Mouse (Mus musculus) lung, embryonic 16.5 days (tissue): Measurements from ENCODE around the gene Dnajc11. TPM values are rescaled to one million over a fixed set of nuclear protein-coding genes. Genes with fewer than 3 reads are reported as not detected.

Experiments
- ATAC-seq: fragments of 200-750 bp; cut with Nextera tagmentation; 2 replicates; pipeline ENCODE4 v1.8.0; 2017; ENCODE audit warnings: low read depth, mild to moderate bottlenecking, moderate library complexity
- H3K27ac ChIP-seq: fragments of 300-500 bp; sonication (generic); 2 replicates; pipeline ENCODE4 v1.5.1; 2014; ENCODE audit warnings: mild to moderate bottlenecking, control low read depth, low read length
- H3K27me3 ChIP-seq: fragments of 300-500 bp; sonication (generic); 2 replicates; pipeline ENCODE4 v1.6.1; 2014; ENCODE audit warnings: low read depth, low read length, mixed read lengths; ENCODE audit not compliant: control insufficient read depth, insufficient read depth
- H3K36me3 ChIP-seq: fragments of 300-500 bp; sonication (generic); 2 replicates; pipeline ENCODE4 v1.6.1; 2014; ENCODE audit warnings: low read length; ENCODE audit not compliant: control insufficient read depth, insufficient read depth
- H3K4me1 ChIP-seq: fragments of 300-500 bp; sonication (generic); replicated peaks from 2 replicates; pipeline ENCODE4 v1.6.1; 2014; ENCODE audit warnings: low read length, mixed read lengths; ENCODE audit not compliant: control insufficient read depth, insufficient read depth
- H3K4me2 ChIP-seq: fragments of 300-500 bp; sonication (generic); 2 replicates; pipeline ENCODE4 v1.6.1; 2014; ENCODE audit warnings: low read depth, low read length, control low read depth
- H3K4me3 ChIP-seq: fragments of 300-500 bp; sonication (generic); 2 replicates; pipeline ENCODE4 v1.5.1; 2014; ENCODE audit warnings: mild to moderate bottlenecking, low read length, control low read depth
- H3K9ac ChIP-seq: fragments of 300-500 bp; sonication (generic); 2 replicates; pipeline ENCODE4 v1.6.1; 2014; ENCODE audit warnings: low read length, control low read depth
- H3K9me3 ChIP-seq: fragments of 300-500 bp; sonication (generic); 2 replicates; pipeline ENCODE4 v1.6.1; 2016; ENCODE audit warnings: low read length; ENCODE audit not compliant: control insufficient read depth
- WGBS: fragments of 180-500 bp; shearing (Covaris S2); extraction: QIAGEN DNeasy Blood & Tissue Kit; methylation state at CpG from one replicate; pipeline ENCODE4 v1.1.7; 2014; 5-methylcytosine and 5-hydroxymethylcytosine counted together
- polyA plus RNA-seq: library from polyadenylated mRNA; unstranded; fragments of >200 nt; fragmentation: Nextera tagmentation; extraction: Ambion mirVana; gene quantifications from 2 replicates; pipeline ENCODE4 v1.2.1, GENCODE M21; 2015

Gene Dnajc11
- polyA plus RNA-seq, 1 experiment from 2014 or later = 57.1 TPM

GRCm38 (mm10) chr4:151953209-151953608 is 19.7 kb downstream of the Dnajc11 start:
- no peaks in the 10 kb centered on the region for H3K27me3 ChIP-seq
- peaks cover 34% of the 10 kb centered on the region for H3K36me3 ChIP-seq
- H3K4me3 ChIP-seq = no peak overlapping the region
- WGBS = 73% methylated on average over 6 of the region's 6 CpGs
- no peak overlapping the region for H3K27ac ChIP-seq
- ATAC-seq = no peak
- no peaks in the 10 kb centered on the region for H3K9me3 ChIP-seq
- H3K4me2 ChIP-seq = no peak overlapping the region
- H3K4me1 ChIP-seq = no peaks in the 10 kb centered on the region
- no peak overlapping the region for H3K9ac ChIP-seq

GRCm38 (mm10) chr4:151955791-151956190 is 22.3 kb downstream of the Dnajc11 start:
- no peak for ATAC-seq
- Histone ChIP-seq H3K36me3 (peaks cover 46% of the 10 kb centered on the region), H3K4me3 (no peak overlapping the region), H3K4me1 (0 out of 2 replicates have a peak, but pooled peaks cover 3% of the 10 kb centered on the region), H3K27ac (no peak overlapping the region), H3K4me2 (no peak overlapping the region), H3K9ac (no peak overlapping the region), H3K27me3 (no peaks in the 10 kb centered on the region), H3K9me3 (no peaks in the 10 kb centered on the region)
- 80% methylated on average over 1 of the region's 1 CpGs for WGBS

- H3K9ac ChIP-seq = no peak overlapping the region
- no peak overlapping the region for H3K4me2 ChIP-seq
- no peaks in the 10 kb centered on the region for H3K9me3 ChIP-seq
- no peak overlapping the region for H3K27ac ChIP-seq
- peaks cover 37% of the 10 kb centered on the region for H3K36me3 ChIP-seq
- 0 out of 2 replicates have a peak, but pooled peaks cover 3% of the 10 kb centered on the region for H3K4me1 ChIP-seq
- no peaks in the 10 kb centered on the region for H3K27me3 ChIP-seq
- no peak for ATAC-seq
- H3K4me3 ChIP-seq = no peak overlapping the region
- WGBS = 73% methylated on average over 9 of the region's 9 CpGs
Observed at GRCm38 (mm10) chr4:151957584-151958315, 24.3 kb downstream of the Dnajc11 start.

GRCm38 (mm10) chr4:151959849-151960512 is 26.5 kb downstream of the Dnajc11 start:
- 83% methylated on average over 11 of the region's 11 CpGs for WGBS

GRCm38 (mm10) chr4:151960513-151960854 is 27.0 kb downstream of the Dnajc11 start:
- Histone ChIP-seq H3K9ac (no peak overlapping the region), H3K36me3 (peaks cover 36% of the 10 kb centered on the region), H3K4me1 (0 out of 2 replicates have a peak, but pooled peaks cover 3% of the 10 kb centered on the region), H3K4me3 (no peak overlapping the region), H3K4me2 (no peak overlapping the region), H3K9me3 (no peaks in the 10 kb centered on the region), H3K27ac (no peak overlapping the region), H3K27me3 (no peaks in the 10 kb centered on the region)
- ATAC-seq = peak; percentile 79
- 58% methylated on average over 3 of the region's 3 CpGs for WGBS

More at GRCm38 (mm10) chr4:151959849-151960512, 26.5 kb downstream of the Dnajc11 start:
- Histone ChIP-seq H3K4me2 (no peak overlapping the region), H3K4me1 (0 out of 2 replicates have a peak, but pooled peaks cover 3% of the 10 kb centered on the region), H3K36me3 (peaks cover 37% of the 10 kb centered on the region), H3K9me3 (no peaks in the 10 kb centered on the region), H3K27me3 (no peaks in the 10 kb centered on the region), H3K27ac (no peak overlapping the region), H3K4me3 (no peak overlapping the region), H3K9ac (no peak overlapping the region)
- no peak for ATAC-seq

- Histone ChIP-seq H3K27me3 (no peaks in the 10 kb centered on the region), H3K27ac (no peak overlapping the region), H3K9me3 (no peaks in the 10 kb centered on the region), H3K9ac (no peak overlapping the region), H3K36me3 (peaks cover 27% of the 10 kb centered on the region), H3K4me2 (no peak overlapping the region), H3K4me1 (0 out of 2 replicates have a peak, but pooled peaks cover 3% of the 10 kb centered on the region), H3K4me3 (no peak overlapping the region)
- no peak for ATAC-seq
- 72% methylated on average over 3 of the region's 3 CpGs for WGBS
Observed at GRCm38 (mm10) chr4:151962817-151963216, 29.3 kb downstream of the Dnajc11 start.

- no peak overlapping the region for H3K4me2 ChIP-seq
- no peaks in the 10 kb centered on the region for H3K4me1 ChIP-seq
- ATAC-seq = no peak
- no peaks in the 10 kb centered on the region for H3K27me3 ChIP-seq
- H3K9ac ChIP-seq = no peak overlapping the region
- peaks cover 25% of the 10 kb centered on the region for H3K36me3 ChIP-seq
- no peak overlapping the region for H3K27ac ChIP-seq
- H3K4me3 ChIP-seq = no peak overlapping the region
- H3K9me3 ChIP-seq = no peaks in the 10 kb centered on the region
- WGBS = 91% methylated on average over 26 of the region's 26 CpGs
Observed at GRCm38 (mm10) chr4:151968204-151968921, 34.9 kb downstream of the Dnajc11 start.

GRCm38 (mm10) chr4:151972221-151972967 is 38.9 kb downstream of the Dnajc11 start:
- WGBS = 56% methylated on average over 10 of the region's 10 CpGs
- no peak overlapping the region for H3K9ac ChIP-seq
- no peak overlapping the region for H3K27ac ChIP-seq
- no peaks in the 10 kb centered on the region for H3K4me1 ChIP-seq
- no peak for ATAC-seq
- peaks cover 35% of the 10 kb centered on the region for H3K36me3 ChIP-seq
- no peak overlapping the region for H3K4me2 ChIP-seq
- peaks cover 3% of the 10 kb centered on the region; the same call in 1 of the 2 replicates for H3K9me3 ChIP-seq
- H3K4me3 ChIP-seq = no peak overlapping the region
- H3K27me3 ChIP-seq = no peaks in the 10 kb centered on the region
